Mouse (Mus musculus) cortical plate, adult 2 months (tissue): ENCODE data around the gene Raf1. TPM values are rescaled to one million over a fixed set of nuclear protein-coding genes. Genes with fewer than 3 reads are reported as not detected.
"Not testable (repeated sequence)": the region's sequence is repeated elsewhere in the genome, so short reads cannot be mapped to it uniquely, and the experiment has no call there.

ENCODE experiments used
- H3K27ac ChIP-seq: fragments of 200-500 bp; 2 replicates; pipeline ENCODE4 v1.5.1; 2012; ENCODE audit warnings: low read length, control low read depth, inconsistent platforms; ENCODE audit not compliant: insufficient read depth
- H3K4me1 ChIP-seq: fragments of 200-500 bp; 2 replicates; pipeline ENCODE4 v1.6.1; 2011; ENCODE audit warnings: low read length; ENCODE audit not compliant: control insufficient read depth, insufficient read depth
- H3K4me3 ChIP-seq: fragments of 200-500 bp; 2 replicates; pipeline ENCODE4 v1.5.1; 2011; ENCODE audit warnings: mild to moderate bottlenecking, low read length, control low read depth; ENCODE audit not compliant: insufficient read depth
- CTCF ChIP-seq: fragments of 200-500 bp; IDR thresholded peaks from 2 replicates; pipeline ENCODE4 v1.5.1; 2011; ENCODE audit warnings: mild to moderate bottlenecking, control low read depth, low read length; ENCODE audit not compliant: insufficient read depth; ENCODE audit errors: extremely low read depth
- POLR2A ChIP-seq: fragments of 200-500 bp; IDR thresholded peaks from 2 replicates; pipeline ENCODE4 v1.6.1; 2011; ENCODE audit warnings: mild to moderate bottlenecking, low read length, control low read depth; ENCODE audit not compliant: insufficient read depth; ENCODE audit errors: extremely low read depth
- polyA plus RNA-seq: library from polyadenylated mRNA; depleted of rRNA; stranded (reverse); fragments of >200 nt; gene quantifications from 2 replicates; pipeline ENCODE4 v1.2.3, GENCODE M21; 2012

Gene Raf1
- polyA plus RNA-seq, 1 experiment: 111 TPM

- Histone ChIP-seq H3K4me3 (no peak overlapping the region), H3K27ac (no peak overlapping the region), H3K4me1 (no peaks in the 10 kb centered on the region; the same call in 1 of the 2 replicates)
- no peak for TF ChIP-seq POLR2A
- no peak for TF ChIP-seq CTCF
Measured at GRCm38 (mm10) chr6:115666641-115667040, 9.8 kb downstream of the Raf1 start.

GRCm38 (mm10) chr6:115664268-115664667 lies 12.2 kb downstream of the Raf1 start:
- no peak overlapping the region for H3K4me3 ChIP-seq
- no peaks in the 10 kb centered on the region; the same call in 1 of the 2 replicates for H3K4me1 ChIP-seq
- TF ChIP-seq POLR2A (no peak), CTCF (no peak)
- no peak overlapping the region for H3K27ac ChIP-seq

- H3K27ac ChIP-seq: no peak overlapping the region
- no peak overlapping the region for H3K4me3 ChIP-seq
- H3K4me1 ChIP-seq: no peaks in the 10 kb centered on the region; the same call in 1 of the 2 replicates
- TF ChIP-seq CTCF: no peak
- no peak for TF ChIP-seq POLR2A
Measured at GRCm38 (mm10) chr6:115658802-115659201, 17.6 kb downstream of the Raf1 start.

- H3K4me3 ChIP-seq: no peak overlapping the region
- peaks cover 8% of the 10 kb centered on the region for H3K4me1 ChIP-seq
- H3K27ac ChIP-seq: no peak overlapping the region
- TF ChIP-seq POLR2A (no peak), CTCF (no peak)
Measured at GRCm38 (mm10) chr6:115653939-115654338, 22.5 kb downstream of the Raf1 start.

- Histone ChIP-seq H3K4me3 (no peak overlapping the region), H3K27ac (no peak overlapping the region), H3K4me1 (peaks cover 15% of the 10 kb centered on the region)
- TF ChIP-seq POLR2A (no peak), CTCF (no peak)
Measured at GRCm38 (mm10) chr6:115651719-115652118, 24.7 kb downstream of the Raf1 start.

GRCm38 (mm10) chr6:115650476-115651427 lies 25.7 kb downstream of the Raf1 start:
- Histone ChIP-seq H3K27ac (no peak overlapping the region), H3K4me3 (no peak overlapping the region), H3K4me1 (peaks cover 15% of the 10 kb centered on the region)
- no peak for TF ChIP-seq POLR2A
- TF ChIP-seq CTCF: no peak

GRCm38 (mm10) chr6:115649792-115650365 lies 26.6 kb downstream of the Raf1 start:
- TF ChIP-seq CTCF (no peak), POLR2A (no peak)
- Histone ChIP-seq H3K4me3 (no peak overlapping the region), H3K4me1 (peaks cover 15% of the 10 kb centered on the region), H3K27ac (no peak overlapping the region)

GRCm38 (mm10) chr6:115643315-115643714 lies 33.1 kb downstream of the Raf1 start:
- TF ChIP-seq CTCF (no peak), POLR2A (no peak)
- Histone ChIP-seq H3K4me3 (no peak overlapping the region), H3K4me1 (peaks cover 5% of the 10 kb centered on the region), H3K27ac (no peak overlapping the region)

GRCm38 (mm10) chr6:115638188-115638587 lies 38.2 kb downstream of the Raf1 start:
- H3K27ac ChIP-seq, H3K4me1 ChIP-seq, H3K4me3 ChIP-seq: not testable (repeated sequence)

GRCm38 (mm10) chr6:115634015-115634414 lies 42.4 kb downstream of the Raf1 start:
- Histone ChIP-seq H3K4me3 (no peak overlapping the region), H3K27ac (no peak overlapping the region), H3K4me1 (no peaks in the 10 kb centered on the region)
- TF ChIP-seq POLR2A (no peak), CTCF (no peak)
